Mouse (Mus musculus) myocyte (in vitro differentiated cells): ENCODE results near the gene Fcer1g.

Source experiments
- CEBPB ChIP-seq: IDR thresholded peaks from 2 replicates; pipeline ENCODE4 v1.6.1; 2011; ENCODE audit warnings: mild to moderate bottlenecking, moderate library complexity; ENCODE audit not compliant: poor library complexity, insufficient read depth, severe bottlenecking
- E2F4 ChIP-seq: IDR thresholded peaks from one replicate; pipeline ENCODE4 v1.6.1; 2011; ENCODE audit warnings: mild to moderate bottlenecking, control low read depth, moderate library complexity; ENCODE audit not compliant: insufficient read depth
- MAX ChIP-seq: IDR thresholded peaks from one replicate; pipeline ENCODE4 v1.6.1; 2011; ENCODE audit warnings: low read depth, mild to moderate bottlenecking, control low read depth
- MYOD1 ChIP-seq, 3 experiments: IDR thresholded peaks; one replicate each; pipeline ENCODE4 v1.6.1; 2011; ENCODE audit warnings: control low read depth in 2 of 3, low read depth in 2 of 3, mild to moderate bottlenecking in 2 of 3, moderate library complexity in 1 of 3; ENCODE audit not compliant: insufficient read length in 2 of 3, control insufficient read depth in 1 of 3
- MYOG ChIP-seq, 3 experiments: IDR thresholded peaks; one replicate each; pipeline ENCODE4 v1.6.1; 2011; ENCODE audit warnings: control low read depth in 2 of 3, low read depth in 2 of 3, mild to moderate bottlenecking in 2 of 3; ENCODE audit not compliant: insufficient read length in 2 of 3, control insufficient read depth in 1 of 3, insufficient read depth in 1 of 3
- POLR2A ChIP-seq: IDR thresholded peaks from one replicate; pipeline ENCODE4 v1.6.1; 2011; ENCODE audit warnings: low read depth, mild to moderate bottlenecking, control low read depth, moderate library complexity; ENCODE audit not compliant: insufficient read length
- POLR2AphosphoS2 ChIP-seq: IDR thresholded peaks from one replicate; pipeline ENCODE4 v1.6.1; 2011; ENCODE audit warnings: low read depth, control low read depth; ENCODE audit not compliant: insufficient read length
- SRF ChIP-seq: IDR thresholded peaks from one replicate; pipeline ENCODE4 v1.6.1; 2011; ENCODE audit warnings: low read depth; ENCODE audit not compliant: control insufficient read depth, insufficient read length
- TCF12 ChIP-seq: IDR thresholded peaks from one replicate; pipeline ENCODE4 v1.6.1; 2011; ENCODE audit warnings: mild to moderate bottlenecking, control low read depth; ENCODE audit not compliant: poor library complexity, insufficient read depth, severe bottlenecking
- TCF3 ChIP-seq: IDR thresholded peaks from one replicate; pipeline ENCODE4 v1.6.1; 2011; ENCODE audit warnings: low read depth, control low read depth; ENCODE audit not compliant: insufficient read length
- USF1 ChIP-seq: IDR thresholded peaks from one replicate; pipeline ENCODE4 v1.6.1; 2011; ENCODE audit warnings: low read depth, mild to moderate bottlenecking, control low read depth, moderate library complexity

GRCm38 (mm10) chr1:171231844-171232243 is 2.3 kb downstream of the Fcer1g start:
- TF ChIP-seq CEBPB (no peak), USF1 (no peak), POLR2A (no peak), TCF12 (no peak), MYOD1 (IDR thresholded peaks at IDR 0.05; ENCODE audit: control insufficient read depth in 1 of 3, insufficient read length in 2 of 3, low read depth in 2 of 3) (no peak), MAX (no peak), E2F4 (no peak), POLR2AphosphoS2 (no peak), MYOG (IDR thresholded peaks at IDR 0.05; ENCODE audit: control insufficient read depth in 1 of 3, insufficient read depth in 1 of 3, insufficient read length in 2 of 3, low read depth in 2 of 3) (no peak), SRF (no peak), TCF3 (no peak)
